Mouse (Mus musculus) heart, adult 18-20 months (tissue): ENCODE data around the gene Klk1b24. TPM values are rescaled to one million over a fixed set of nuclear protein-coding genes. Genes with fewer than 3 reads are reported as not detected.
"Not testable (repeated sequence)": the region's sequence is repeated elsewhere in the genome, so short reads cannot be mapped to it uniquely, and the experiment has no call there.

ENCODE experiments used
- DNase-seq, 2 experiments: peaks; one replicate each; pipeline ENCODE4 v3.0.0; 2021 to 2022; ENCODE audit warnings: mixed read lengths in 1 of 2
- long read RNA-seq, 2 experiments: library from polyadenylated mRNA; stranded (forward); transcript quantifications; one replicate each; pipeline ENCODE4 v2.0.0; 2021
- total RNA-seq, 2 experiments: library from RNA; stranded (reverse); gene quantifications; 2 replicates each; pipeline ENCODE4 v1.2.3; 2021

The Klk1b24 gene
- not detected for total RNA-seq
- long read RNA-seq, experiment 1, result 0 reads
- long read RNA-seq, experiment 2, result 0 reads

DNA sequence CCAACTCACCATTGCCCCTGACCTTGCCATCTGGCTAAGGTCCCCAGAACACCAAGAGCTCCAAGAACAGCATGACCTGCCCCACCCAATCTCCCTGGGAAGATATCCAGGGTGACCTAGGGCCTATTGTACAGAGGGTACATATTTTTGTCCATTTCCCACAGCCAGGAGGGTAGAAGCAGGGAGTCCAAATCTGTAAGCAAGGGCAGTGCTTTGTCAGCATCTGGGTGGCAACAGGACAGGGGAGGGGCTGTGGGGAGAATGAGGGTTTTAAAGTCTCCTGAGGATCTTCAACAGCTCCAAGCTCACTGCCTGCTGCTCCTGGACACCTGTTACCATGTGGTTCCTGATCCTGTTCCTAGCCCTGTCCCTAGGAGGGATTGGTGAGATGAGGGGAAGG, at the start of gene Klk1b24:
TSS of gene Klk1b24 (plus strand) at position 301 of the 400 bp plus-strand sequence.
- DNase-seq, result not testable (repeated sequence)

DNA sequence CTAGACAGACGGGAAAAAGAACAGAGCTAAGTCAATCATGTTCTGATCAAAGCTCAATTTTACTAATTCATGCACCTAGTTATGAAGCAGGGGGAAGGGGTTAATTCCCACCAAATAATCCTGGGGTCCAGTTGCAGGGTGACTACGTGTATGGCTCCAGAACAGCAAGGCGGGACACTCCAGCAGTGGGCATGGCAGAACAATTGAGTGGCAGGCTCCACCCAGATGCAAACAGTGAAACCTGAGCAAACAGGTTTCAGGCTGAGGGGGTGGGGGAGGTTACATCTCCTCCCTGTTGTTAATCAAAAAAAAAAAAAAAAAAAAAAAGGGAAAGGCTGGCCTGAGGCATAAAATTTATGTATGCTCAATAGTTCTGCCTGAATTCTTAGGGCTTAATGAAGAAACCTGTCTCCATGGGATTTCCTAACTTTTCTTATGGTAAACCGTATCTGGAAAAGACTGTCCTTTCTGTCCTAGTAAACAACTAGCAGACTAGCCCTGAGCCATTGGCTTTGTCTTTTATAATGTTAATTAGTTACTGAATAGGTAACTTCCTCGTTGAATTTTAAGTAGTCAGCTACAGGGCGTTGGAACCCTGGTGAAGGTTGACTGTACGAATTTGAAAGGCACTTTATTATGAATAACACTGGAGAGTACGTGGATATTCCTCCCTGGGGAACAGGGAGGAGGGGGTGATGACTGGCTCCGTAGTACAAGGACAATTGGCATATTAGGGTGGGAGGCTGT, 8.6 kb upstream of the Klk1b24 start:
- no peak for DNase-seq

GRCm38 (mm10) chr7:44186516-44186915, 1.5 kb upstream of the Klk1b24 start:
- DNase-seq, result not testable (repeated sequence)

- not testable (repeated sequence) for DNase-seq
Observed at GRCm38 (mm10) chr7:44193466-44193865, 5.4 kb downstream of the Klk1b24 start.

DNA sequence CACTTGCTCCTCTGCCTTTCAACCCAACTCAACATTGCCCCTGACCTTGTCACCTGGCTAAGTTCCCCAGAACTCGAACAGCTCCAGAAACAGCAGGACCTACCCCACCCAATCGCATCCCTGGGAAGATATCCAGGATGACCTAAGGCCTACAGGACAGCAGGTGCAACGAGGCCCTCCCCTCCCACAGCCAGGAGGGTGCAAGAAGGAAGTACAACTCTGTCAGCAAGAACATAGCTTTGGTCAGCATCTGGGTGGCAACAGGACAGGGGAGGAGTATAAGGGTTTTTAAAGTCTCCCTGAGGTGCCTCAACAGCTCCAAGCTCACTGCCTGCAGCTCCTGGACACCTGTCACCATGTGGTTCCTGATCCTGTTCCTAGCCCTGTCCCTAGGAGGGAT, 9.9 kb downstream of the Klk1b24 start, which contains the start of gene Klk1b3:
TSS of gene Klk1b3 (plus strand) at position 301 of the 400 bp plus-strand sequence.
- DNase-seq, result no peak

GRCm38 (mm10) chr7:44207135-44207534, 19.1 kb downstream of the Klk1b24 start, which contains the start of gene Klk1b4:
Gene Klk1b4, plus strand, starts transcription at chr7:44207435.
- not testable (repeated sequence) for DNase-seq

GRCm38 (mm10) chr7:44208307-44208706, 20.3 kb downstream of the Klk1b24 start:
- DNase-seq, result no peak

DNA sequence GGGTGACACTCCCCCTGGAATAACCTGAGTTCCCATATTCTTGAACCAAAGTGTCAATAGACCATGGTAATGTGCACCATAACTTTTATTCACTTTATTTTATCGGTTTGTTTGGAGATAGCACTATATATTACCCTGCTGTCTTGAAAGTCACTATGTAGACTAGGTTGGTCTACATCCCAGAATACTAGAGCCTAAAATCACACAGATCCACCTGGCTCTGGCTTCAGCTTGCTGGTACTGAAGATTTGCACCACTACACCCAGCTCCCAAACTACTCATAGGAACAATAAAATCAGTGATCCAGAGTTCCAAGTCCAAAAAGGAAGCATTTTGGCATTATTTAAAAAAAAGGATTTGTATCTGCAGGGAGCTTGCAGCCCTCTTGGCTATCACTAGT, 27.6 kb downstream of the Klk1b24 start, which contains the start of gene Klk1b5:
TSS of gene Klk1b5 (plus strand) at position 301 of the 400 bp plus-strand sequence.
- no peak for DNase-seq

DNA sequence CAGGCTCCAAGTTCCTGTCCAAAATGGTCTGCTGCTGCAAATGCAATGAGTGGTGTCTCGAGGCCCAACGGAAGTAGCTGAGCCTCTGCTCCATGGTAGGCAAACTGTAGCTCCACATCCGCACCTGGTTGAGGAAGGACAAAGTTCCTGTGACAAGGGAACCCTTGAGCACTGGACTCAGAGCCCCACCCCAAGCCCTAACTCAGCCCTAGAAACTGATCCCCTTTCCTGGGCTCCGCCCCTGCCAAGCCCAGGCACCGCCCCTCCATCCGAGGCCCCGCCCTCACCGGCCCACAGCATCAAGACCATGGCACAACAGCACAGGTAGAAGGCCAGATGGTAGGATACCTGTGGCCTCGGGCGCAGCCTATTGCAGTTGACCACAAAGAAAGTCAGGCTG, 33.6 kb downstream of the Klk1b24 start:
- DNase-seq, result not testable (repeated sequence)

DNA sequence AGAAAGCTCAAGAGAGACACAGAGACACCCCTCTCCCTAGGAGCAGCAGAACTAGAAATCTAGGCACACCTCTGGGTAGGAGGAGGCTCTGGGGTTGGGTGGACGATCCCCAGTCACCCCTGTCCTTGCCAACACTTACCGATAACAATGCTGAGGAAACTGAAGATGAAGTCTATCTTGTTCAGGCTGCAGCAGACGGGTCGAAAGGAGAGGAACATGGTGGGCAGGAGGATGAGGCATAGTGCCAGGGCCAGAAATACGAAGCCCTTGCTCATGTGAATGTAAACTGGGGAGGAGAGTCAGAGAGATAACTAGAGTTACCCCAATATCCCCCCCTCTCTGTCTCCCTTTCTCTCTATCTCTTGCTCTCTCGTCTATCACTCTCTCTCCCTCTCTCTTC, 34.3 kb downstream of the Klk1b24 start:
- not testable (repeated sequence) for DNase-seq

GRCm38 (mm10) chr7:44225076-44225475, 37.0 kb downstream of the Klk1b24 start, which contains the start of gene Klk1:
Gene Klk1, plus strand, starts transcription at chr7:44225360.
- no peak for DNase-seq

GRCm38 (mm10) chr7:44235909-44236308, 47.9 kb downstream of the Klk1b24 start, which contains the start of gene Gm36864:
Gene Gm36864, plus strand, starts transcription at chr7:44236177.
- no peak for DNase-seq

DNA sequence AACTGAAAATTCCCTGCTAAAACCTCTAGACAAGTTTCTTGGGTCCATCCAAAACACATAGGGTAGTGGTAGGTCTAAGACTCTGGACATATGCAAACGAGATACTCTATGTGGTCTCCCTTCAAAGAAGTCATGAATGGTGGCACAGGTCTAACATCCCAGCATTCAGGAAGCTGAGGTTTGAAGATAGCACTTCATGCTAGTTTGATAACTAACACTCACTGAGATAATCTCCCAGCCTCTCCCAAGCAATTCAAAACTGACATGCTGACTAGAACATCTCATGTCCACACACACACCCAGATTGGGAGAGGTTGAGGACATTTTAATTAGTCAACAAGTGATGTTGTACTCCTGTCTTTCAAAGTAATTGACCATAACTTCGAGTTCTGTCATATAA, 51.9 kb downstream of the Klk1b24 start:
- DNase-seq, result no peak

DNA sequence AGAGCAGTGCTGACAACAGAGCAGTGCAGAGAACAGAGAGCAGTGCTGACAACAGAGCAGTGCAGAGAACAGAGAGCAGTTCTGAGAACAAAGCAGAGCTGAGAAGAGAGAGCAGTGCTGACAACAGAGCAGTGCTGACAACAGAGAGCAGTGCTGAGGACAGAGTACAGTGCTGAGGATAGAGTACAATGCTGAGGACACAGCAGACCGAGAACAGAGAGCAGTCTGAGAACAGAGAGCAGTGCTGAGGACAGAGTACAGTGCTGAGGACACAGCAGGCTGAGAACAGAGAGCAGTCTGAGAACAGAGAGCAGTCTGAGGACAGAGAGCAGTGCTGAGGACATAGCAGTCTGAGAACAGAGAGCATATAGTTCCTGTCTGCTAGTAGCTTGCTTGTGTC, 52.7 kb downstream of the Klk1b24 start:
- DNase-seq, result no peak

GRCm38 (mm10) chr7:44241163-44241562, 53.1 kb downstream of the Klk1b24 start:
- no peak for DNase-seq

Other genes with a start within 250 kb of the Klk1b24 start
- gene Klk1b8, start 237.6 kb upstream of the Klk1b24 start, total RNA-seq, result not detected
- gene Klk1b1, start 221.5 kb upstream of the Klk1b24 start, total RNA-seq, result not detected
- not detected for gene Klk1b9, start 212.2 kb upstream of the Klk1b24 start, total RNA-seq
- gene Klk1b11, start 192.4 kb upstream of the Klk1b24 start, total RNA-seq, result not detected
- gene Klk1b26, start 176.1 kb upstream of the Klk1b24 start, total RNA-seq, result 1 to 10 TPM; 2.8 to 4.1 TPM
- gene Klk1b27, start 135.9 kb upstream of the Klk1b24 start, total RNA-seq, result not detected
- not detected for gene Klk1b21, start 85.9 kb upstream of the Klk1b24 start, total RNA-seq
- not detected for gene Klk1b22, start 75.6 kb upstream of the Klk1b24 start, total RNA-seq
- not detected for gene Klk1b16, start 51.5 kb upstream of the Klk1b24 start, total RNA-seq
- gene Klk1b3, start 10.0 kb downstream of the Klk1b24 start, total RNA-seq, result not detected
- not detected for gene Klk1b4, start 19.2 kb downstream of the Klk1b24 start, total RNA-seq
- gene Klk1b5, start 27.7 kb downstream of the Klk1b24 start, total RNA-seq, result not detected
- gene Klk1, start 37.1 kb downstream of the Klk1b24 start, total RNA-seq, result under 1 TPM in 1 of 2 experiments, not detected in 1; 0.60 TPM
- gene Gm36864, start 47.9 kb downstream of the Klk1b24 start, total RNA-seq, result not detected
- gene 1700028J19Rik, start 58.5 kb downstream of the Klk1b24 start, total RNA-seq, result under 1 TPM; 0.25 to 0.28 TPM
- 10 to 100 TPM in 1 of 2 experiments, 1 to 10 TPM in 1; 8.1 to 11.5 TPM for gene 2410002F23Rik, start 58.5 kb downstream of the Klk1b24 start, total RNA-seq
- not detected for gene Acp4, start 69.1 kb downstream of the Klk1b24 start, total RNA-seq
- not detected for gene Gm15517, start 73.2 kb downstream of the Klk1b24 start, total RNA-seq
- gene Clec11a, start 118.7 kb downstream of the Klk1b24 start, total RNA-seq, result under 1 TPM; 0.69 to 0.87 TPM
- gene Shank1, start 122.0 kb downstream of the Klk1b24 start, total RNA-seq, result 1 to 10 TPM; 2.1 to 2.7 TPM
- 1 to 10 TPM; 2.3 to 2.9 TPM for gene Syt3, start 195.9 kb downstream of the Klk1b24 start, total RNA-seq
- gene 1700008O03Rik, start 197.6 kb downstream of the Klk1b24 start, total RNA-seq, result under 1 TPM; 0.30 to 0.31 TPM
- gene Lrrc4b, start 240.8 kb downstream of the Klk1b24 start, total RNA-seq, result 10 to 100 TPM; 31.2 to 66.0 TPM